Mouse (Mus musculus) limb, embryonic 10.5 days (tissue): ENCODE measurements around the gene Ciao2a. TPM values are rescaled to one million over a fixed set of nuclear protein-coding genes. Genes with fewer than 3 reads are reported as not detected.

Source experiments
- DNase-seq: peaks from one replicate; pipeline ENCODE4 v3.0.0-alpha.2; 2017; ENCODE audit warnings: low spot score
- H3K27ac ChIP-seq: fragments of 300-500 bp; sonication (generic); 2 replicates; pipeline ENCODE4 v1.5.1; 2016; ENCODE audit warnings: mild to moderate bottlenecking
- H3K27me3 ChIP-seq: fragments of 300-500 bp; sonication (generic); 2 replicates; pipeline ENCODE4 v1.6.1; 2016; ENCODE audit warnings: low read depth, mild to moderate bottlenecking; ENCODE audit not compliant: poor library complexity, severe bottlenecking
- H3K36me3 ChIP-seq: fragments of 300-500 bp; sonication (generic); 2 replicates; pipeline ENCODE4 v1.6.1; 2016; ENCODE audit warnings: mild to moderate bottlenecking, moderate library complexity
- H3K4me1 ChIP-seq: fragments of 300-500 bp; sonication (generic); 2 replicates; pipeline ENCODE4 v1.6.1; 2016
- H3K4me3 ChIP-seq: fragments of 300-500 bp; sonication (generic); 2 replicates; pipeline ENCODE4 v1.5.1; 2016; ENCODE audit warnings: mild to moderate bottlenecking, moderate library complexity
- H3K9me3 ChIP-seq: fragments of 300-500 bp; sonication (generic); replicated peaks from 2 replicates; pipeline ENCODE4 v1.6.1; 2016; ENCODE audit warnings: mild to moderate bottlenecking
- WGBS: fragments of 180-500 bp; shearing (Covaris S2); methylation state at CpG from one replicate; pipeline ENCODE4 v1.1.7; 2016; 5-methylcytosine and 5-hydroxymethylcytosine counted together
- polyA plus RNA-seq: library from polyadenylated mRNA; unstranded; fragments of >200 nt; fragmentation: Nextera tagmentation; extraction: Ambion mirVana; gene quantifications from 2 replicates; pipeline ENCODE4 v1.2.1, GENCODE M21; 2016

Gene Ciao2a
- polyA plus RNA-seq, 1 experiment from 2014 or later: 171 TPM

GRCm38 (mm10) chr9:66124111-66124531 lies 2.3 kb upstream of the Ciao2a start:
- DNase-seq: peak; percentile 68

GRCm38 (mm10) chr9:66124681-66125542 lies 1.5 kb upstream of the Ciao2a start:
- 19% methylated on average over 33 of the region's 33 CpGs for WGBS
- H3K9me3 ChIP-seq: no peaks in the 10 kb centered on the region
- peak; percentile 98 for DNase-seq

More at GRCm38 (mm10) chr9:66124111-66124531, 2.3 kb upstream of the Ciao2a start:
- Histone ChIP-seq H3K27ac (peak overlapping the region; percentile 93), H3K4me3 (peak overlapping the region; percentile 86), H3K36me3 (peaks cover 19% of the 10 kb centered on the region), H3K9me3 (no peaks in the 10 kb centered on the region), H3K27me3 (no peaks in the 10 kb centered on the region), H3K4me1 (peaks cover 36% of the 10 kb centered on the region)
- 1% methylated on average over 12 of the region's 12 CpGs for WGBS

GRCm38 (mm10) chr9:66125543-66126455 lies 612 bp upstream of the Ciao2a start:
- Histone ChIP-seq H3K9me3 (no peaks in the 10 kb centered on the region), H3K4me3 (peak overlapping the region; percentile 68), H3K4me1 (peaks cover 36% of the 10 kb centered on the region), H3K36me3 (peaks cover 26% of the 10 kb centered on the region), H3K27ac (peak overlapping the region; percentile 93), H3K27me3 (no peaks in the 10 kb centered on the region)
- no peak for DNase-seq
- 63% methylated on average over 12 of the region's 12 CpGs for WGBS

More at GRCm38 (mm10) chr9:66124681-66125542, 1.5 kb upstream of the Ciao2a start:
- H3K4me1 ChIP-seq: peaks cover 36% of the 10 kb centered on the region
- peak overlapping the region; percentile 86 for H3K4me3 ChIP-seq
- peaks cover 17% of the 10 kb centered on the region for H3K36me3 ChIP-seq
- H3K27ac ChIP-seq: peak overlapping the region; percentile 93
- no peaks in the 10 kb centered on the region for H3K27me3 ChIP-seq

GRCm38 (mm10) chr9:66127193-66127546 lies 759 bp downstream of the Ciao2a start:
- Histone ChIP-seq H3K4me3 (peak overlapping the region; percentile 68), H3K9me3 (no peaks in the 10 kb centered on the region), H3K27ac (peak overlapping the region; percentile 93), H3K36me3 (peaks cover 23% of the 10 kb centered on the region), H3K27me3 (no peaks in the 10 kb centered on the region), H3K4me1 (peaks cover 36% of the 10 kb centered on the region)
- 61% methylated on average over 6 of the region's 6 CpGs for WGBS
- DNase-seq: no peak

- Histone ChIP-seq H3K4me3 (peak overlapping the region; percentile 68; the same call in 1 of the 2 replicates), H3K9me3 (no peaks in the 10 kb centered on the region), H3K27me3 (no peaks in the 10 kb centered on the region), H3K27ac (no peak overlapping the region), H3K4me1 (peaks cover 36% of the 10 kb centered on the region), H3K36me3 (peaks cover 25% of the 10 kb centered on the region)
- WGBS: 96% methylated on average over 4 of the region's 4 CpGs
- DNase-seq: no peak
Observed at GRCm38 (mm10) chr9:66127884-66128283, 1.5 kb downstream of the Ciao2a start.

- Histone ChIP-seq H3K27ac (no peak overlapping the region), H3K4me3 (no peak overlapping the region), H3K27me3 (no peaks in the 10 kb centered on the region), H3K9me3 (no peaks in the 10 kb centered on the region), H3K4me1 (peaks cover 11% of the 10 kb centered on the region), H3K36me3 (peaks cover 59% of the 10 kb centered on the region)
- no peak for DNase-seq
- 100% methylated on average over 2 of the region's 2 CpGs for WGBS
Observed at GRCm38 (mm10) chr9:66131466-66131865, 5.1 kb downstream of the Ciao2a start.

- DNase-seq: no peak
- no peaks in the 10 kb centered on the region for H3K27me3 ChIP-seq
- H3K36me3 ChIP-seq: peaks cover 90% of the 10 kb centered on the region
- 58% methylated on average over 4 of the region's 4 CpGs for WGBS
- no peak overlapping the region for H3K27ac ChIP-seq
- H3K4me1 ChIP-seq: no peaks in the 10 kb centered on the region
- H3K4me3 ChIP-seq: no peak overlapping the region
- H3K9me3 ChIP-seq: no peaks in the 10 kb centered on the region
Observed at GRCm38 (mm10) chr9:66135967-66136366, 9.6 kb downstream of the Ciao2a start.

- Histone ChIP-seq H3K27me3 (no peaks in the 10 kb centered on the region), H3K36me3 (peaks cover 77% of the 10 kb centered on the region)
- whole genome bisulfite sequencing: 95% methylated on average over 7 of the region's 7 CpGs
Observed at GRCm38 (mm10) chr9:66138193-66138592, 11.8 kb downstream of the Ciao2a start.

GRCm38 (mm10) chr9:66142265-66142664 lies 15.9 kb downstream of the Ciao2a start:
- H3K36me3 ChIP-seq: peaks cover 38% of the 10 kb centered on the region
- H3K4me1 ChIP-seq: no peaks in the 10 kb centered on the region
- 79% methylated on average over 1 of the region's 1 CpGs for WGBS

More at GRCm38 (mm10) chr9:66138193-66138592, 11.8 kb downstream of the Ciao2a start:
- Histone ChIP-seq H3K27ac (no peak overlapping the region), H3K9me3 (no peaks in the 10 kb centered on the region), H3K4me1 (no peaks in the 10 kb centered on the region), H3K4me3 (no peak overlapping the region)
- no peak for DNase-seq

GRCm38 (mm10) chr9:66144248-66144647 lies 17.8 kb downstream of the Ciao2a start:
- H3K27ac ChIP-seq: no peak overlapping the region
- peak; percentile 76 for DNase-seq
- 6% methylated on average over 6 of the region's 6 CpGs for WGBS

More at GRCm38 (mm10) chr9:66142265-66142664, 15.9 kb downstream of the Ciao2a start:
- no peak overlapping the region for H3K27ac ChIP-seq
- H3K9me3 ChIP-seq: no peaks in the 10 kb centered on the region
- DNase-seq: no peak
- H3K27me3 ChIP-seq: no peaks in the 10 kb centered on the region
- no peak overlapping the region for H3K4me3 ChIP-seq

GRCm38 (mm10) chr9:66146141-66146540 lies 19.7 kb downstream of the Ciao2a start:
- 0 out of 2 replicates have a peak, but pooled peaks cover 3% of the 10 kb centered on the region for H3K36me3 ChIP-seq
- H3K27me3 ChIP-seq: no peaks in the 10 kb centered on the region
- DNase-seq: no peak
- H3K9me3 ChIP-seq: no peaks in the 10 kb centered on the region
- no peak overlapping the region for H3K4me3 ChIP-seq
- H3K4me1 ChIP-seq: no peaks in the 10 kb centered on the region
- H3K27ac ChIP-seq: no peak overlapping the region

More at GRCm38 (mm10) chr9:66144248-66144647, 17.8 kb downstream of the Ciao2a start:
- Histone ChIP-seq H3K4me1 (no peaks in the 10 kb centered on the region), H3K27me3 (no peaks in the 10 kb centered on the region), H3K9me3 (no peaks in the 10 kb centered on the region), H3K4me3 (no peak overlapping the region), H3K36me3 (peaks cover 20% of the 10 kb centered on the region)

- peaks cover 2% of the 10 kb centered on the region; the same call in 1 of the 2 replicates for H3K4me1 ChIP-seq
- peaks cover 21% of the 10 kb centered on the region; the same call in 1 of the 2 replicates for H3K27me3 ChIP-seq
- DNase-seq: no peak
- WGBS: 65% methylated on average over 9 of the region's 9 CpGs
- H3K27ac ChIP-seq: no peak overlapping the region
- no peaks in the 10 kb centered on the region for H3K36me3 ChIP-seq
- H3K9me3 ChIP-seq: no peaks in the 10 kb centered on the region
- no peak overlapping the region for H3K4me3 ChIP-seq
Observed at GRCm38 (mm10) chr9:66152011-66152410, 25.6 kb downstream of the Ciao2a start.
